Mouse (Mus musculus) intestine, embryonic 14.5 days (tissue): ENCODE measurements around the gene Frem3. TPM values are rescaled to one million over a fixed set of nuclear protein-coding genes. Genes with fewer than 3 reads are reported as not detected.
"Not testable (repeated sequence)": the region's sequence is repeated elsewhere in the genome, so short reads cannot be mapped to it uniquely, and the experiment has no call there.

Experiments
- ATAC-seq: fragments of 200-750 bp; cut with Nextera tagmentation; replicated peaks from 2 replicates; pipeline ENCODE4 v1.8.0; 2017; ENCODE audit warnings: low read depth, moderate number of reproducible peaks, moderate TSS enrichment, moderate library complexity; ENCODE audit not compliant: low FRiP score, low TSS enrichment
- DNase-seq: peaks from one replicate; pipeline ENCODE4 v3.0.0-alpha.2; 2018; ENCODE audit warnings: low spot score
- H3K27ac ChIP-seq: fragments of 300-500 bp; sonication (generic); 2 replicates; pipeline ENCODE4 v1.5.1; 2014; ENCODE audit warnings: low read depth, mild to moderate bottlenecking, control low read depth
- H3K27me3 ChIP-seq: fragments of 300-500 bp; sonication (generic); replicated peaks from 2 replicates; pipeline ENCODE4 v1.6.1; 2014; ENCODE audit warnings: low read length, control low read depth; ENCODE audit not compliant: control insufficient read depth, insufficient read depth
- H3K36me3 ChIP-seq: fragments of 300-500 bp; sonication (generic); 2 replicates; pipeline ENCODE4 v1.6.1; 2014; ENCODE audit warnings: low read length, control low read depth; ENCODE audit not compliant: control insufficient read depth, insufficient read depth
- H3K4me1 ChIP-seq: fragments of 300-500 bp; sonication (generic); replicated peaks from 2 replicates; pipeline ENCODE4 v1.6.1; 2014; ENCODE audit warnings: low read length, control low read depth, mixed read lengths; ENCODE audit not compliant: control insufficient read depth, insufficient read depth
- H3K4me2 ChIP-seq: fragments of 300-500 bp; sonication (generic); 2 replicates; pipeline ENCODE4 v1.6.1; 2014; ENCODE audit warnings: low read length
- H3K4me3 ChIP-seq: fragments of 300-500 bp; sonication (generic); 2 replicates; pipeline ENCODE4 v1.5.1; 2014; ENCODE audit warnings: low read depth, low read length, control low read depth, mixed read lengths
- H3K9ac ChIP-seq: fragments of 300-500 bp; sonication (generic); 2 replicates; pipeline ENCODE4 v1.6.1; 2014; ENCODE audit warnings: mild to moderate bottlenecking, low read length
- H3K9me3 ChIP-seq: fragments of 300-500 bp; sonication (generic); 2 replicates; pipeline ENCODE4 v1.6.1; 2016; ENCODE audit warnings: low read length, control low read depth; ENCODE audit not compliant: control insufficient read depth
- WGBS: fragments of 180-500 bp; shearing (Covaris S2); extraction: QIAGEN DNeasy Blood & Tissue Kit; methylation state at CpG from one replicate; pipeline ENCODE4 v1.1.7; 2014; 5-methylcytosine and 5-hydroxymethylcytosine counted together
- polyA plus RNA-seq: library from polyadenylated mRNA; unstranded; fragments of >200 nt; fragmentation: Nextera tagmentation; extraction: Ambion mirVana; gene quantifications from 2 replicates; pipeline ENCODE4 v1.2.1, GENCODE M21; 2014

The Frem3 gene
- polyA plus RNA-seq, 1 experiment from 2014 or later, result 0.20 TPM

GRCm38 (mm10) chr8:80738388-80739154 lies 127.7 kb downstream of the Frem3 start:
- Histone ChIP-seq H3K36me3 (peaks cover 24% of the 10 kb centered on the region), H3K4me2 (peak overlapping the region; percentile 73), H3K27ac (peak overlapping the region; percentile 96), H3K9ac (peak overlapping the region; percentile 95), H3K27me3 (no peaks in the 10 kb centered on the region), H3K9me3 (no peaks in the 10 kb centered on the region), H3K4me3 (peak overlapping the region; percentile 78), H3K4me1 (peaks cover 5% of the 10 kb centered on the region; the same call in 1 of the 2 replicates)
- under 1% methylated on average over 64 of the region's 84 CpGs for WGBS
- peak; percentile 80 for DNase-seq
- ATAC-seq, result peak; percentile 70

GRCm38 (mm10) chr8:80739155-80739924 lies 128.5 kb downstream of the Frem3 start, which contains the start of gene Smarca5:
Gene Smarca5, minus strand, starts transcription at chr8:80739497.
- peak; percentile 98 for ATAC-seq
- DNase-seq, result peak; percentile 93
- not testable (repeated sequence) for H3K4me1 ChIP-seq, H3K9me3 ChIP-seq, H3K27me3 ChIP-seq
- Histone ChIP-seq H3K4me3 (peak within 1 kb of the TSS; percentile 78), H3K36me3 (peaks cover 16% of the 10 kb centered on the region), H3K4me2 (peak within 1 kb of the TSS; percentile 73), H3K27ac (peak within 1 kb of the TSS; percentile 96), H3K9ac (peak within 1 kb of the TSS; percentile 95)
- 2% methylated on average over 77 of the region's 91 CpGs for WGBS

GRCm38 (mm10) chr8:80739932-80740331 lies 129.1 kb downstream of the Frem3 start:
- Histone ChIP-seq H3K4me2 (peak overlapping the region; percentile 59), H3K9ac (peak overlapping the region; percentile 59), H3K9me3 (no peaks in the 10 kb centered on the region), H3K4me1 (peaks cover 5% of the 10 kb centered on the region; the same call in 1 of the 2 replicates), H3K4me3 (peak overlapping the region; percentile 53), H3K27me3 (no peaks in the 10 kb centered on the region), H3K36me3 (peaks cover 12% of the 10 kb centered on the region), H3K27ac (peak overlapping the region; percentile 95)
- no peak for DNase-seq
- WGBS, result 12% methylated on average over 14 of the region's 14 CpGs
- peak; percentile 48 for ATAC-seq

Other genes with a start within 250 kb of the Frem3 start
- 2.0 and 2.5 TPM in 2 replicates for gene Gypa, start 117.3 kb upstream of the Frem3 start, polyA plus RNA-seq
- 70.3 and 78.3 TPM in 2 replicates for gene Smarca5, start 128.4 kb downstream of the Frem3 start, polyA plus RNA-seq